Mouse (Mus musculus): ENCODE data around the gene Nlk.

DNA sequence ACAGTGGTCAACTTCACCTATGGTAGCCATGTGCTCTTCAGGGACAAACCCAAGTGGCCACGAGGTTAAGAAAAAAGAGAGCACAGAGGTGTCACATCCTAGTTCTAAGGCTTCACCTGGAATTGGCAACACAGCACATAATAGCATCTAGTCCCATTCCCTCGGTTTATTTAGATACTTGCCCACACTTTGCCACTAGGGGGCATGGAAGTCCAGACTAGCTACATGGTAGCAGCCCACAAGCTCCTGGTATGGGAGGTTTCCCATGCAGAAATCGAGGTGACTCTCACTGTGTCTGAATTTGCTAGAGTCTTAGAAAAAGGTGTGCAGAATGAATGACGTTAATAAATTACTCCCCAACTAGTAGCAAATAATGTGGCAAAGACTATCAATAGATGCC lies 136.7 kb downstream of the Nlk start:
- no peak for TF ChIP-seq GATA1 (IDR thresholded peaks at IDR 0.05; ENCODE audit: borderline replicate concordance, low read length)
- no peak for TF ChIP-seq FLI1 (IDR thresholded peaks at IDR 0.05; ENCODE audit: low read length)

All from megakaryocyte, embryonic 14.5 days (primary cell).